Mouse (Mus musculus) heart, adult 2 months (tissue): ENCODE data around the gene Il23a.

Experiments
- CTCF ChIP-seq: fragments of 200-600 bp; IDR thresholded peaks from 2 replicates; pipeline ENCODE4 v1.8.1; 2022; ENCODE audit warnings: antibody characterized with exemption, mild to moderate bottlenecking, moderate library complexity
- EP300 ChIP-seq: fragments of 200-500 bp; IDR thresholded peaks from 2 replicates; pipeline ENCODE4 v1.6.1; 2011; ENCODE audit warnings: low read depth, low read length, control low read depth; ENCODE audit not compliant: insufficient read depth
- POLR2A ChIP-seq: fragments of 200-500 bp; IDR thresholded peaks from 2 replicates; pipeline ENCODE4 v1.6.1; 2011; ENCODE audit warnings: mild to moderate bottlenecking, low read depth, low read length, control low read depth; ENCODE audit not compliant: insufficient read depth

DNA sequence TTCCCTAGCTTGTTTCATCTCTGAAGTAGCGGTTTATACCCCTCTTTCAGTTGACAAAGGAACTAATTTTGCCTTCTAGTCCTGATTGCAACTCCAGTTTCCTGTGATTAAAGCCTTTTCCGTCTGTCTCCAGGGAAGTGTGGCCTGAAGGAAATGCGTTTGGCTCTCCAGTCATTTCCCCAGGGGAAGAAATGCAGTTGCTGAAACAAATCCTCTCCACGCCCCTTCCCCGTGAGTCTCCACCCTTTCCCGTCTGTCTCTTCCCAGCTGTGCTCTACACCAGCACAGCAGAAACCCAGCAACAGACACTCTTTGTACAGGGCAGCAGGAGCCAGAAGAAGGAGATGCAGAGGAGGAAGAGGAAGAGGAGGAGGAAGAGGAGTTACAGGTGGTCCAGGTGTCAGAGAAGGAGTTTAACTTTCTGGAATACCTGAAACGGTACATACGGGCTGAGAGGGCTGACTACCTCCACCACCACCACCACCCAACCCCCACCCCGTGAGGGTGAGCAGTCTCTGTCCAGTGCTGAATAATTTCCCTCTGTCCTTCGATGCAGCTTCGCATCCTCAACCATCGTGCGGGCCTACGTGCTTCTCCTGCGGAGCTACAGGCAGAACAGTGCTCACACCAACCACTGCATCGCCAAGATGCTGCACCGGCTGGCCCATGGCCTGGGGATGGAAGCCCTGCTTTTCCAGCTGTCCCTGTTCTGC is 51.4 kb downstream of the Il23a start:
- TF ChIP-seq CTCF (no peak), POLR2A (peak; percentile 91), EP300 (peak; percentile 90)
